Mouse (Mus musculus): ENCODE measurements at regions not wholly inside any gene's neighbourhood (a gene's known extent, or its start where the extent isn't known, plus 50 kb on each side); places are given as distances from the start of the nearest gene placed in this dataset.
"Not testable (repeated sequence)": the region's sequence is repeated elsewhere in the genome, so short reads cannot be mapped to it uniquely, and the experiment has no call there.

- in situ Hi-C loops (cut with MboI, MseI), result loop anchor here (10.0 kb wide), 1 partner anchor 616 kb away; no protein-coding TSS in a partner anchor
Observed at GRCm38 (mm10) chr10:57000892-57001722, 485.1 kb upstream of the Hsf2 start.

- in situ Hi-C loops (cut with MboI, MseI), result loop anchor here (10.0 kb wide), 1 partner anchor 617 kb away; no protein-coding TSS in a partner anchor
Observed at GRCm38 (mm10) chr10:57001723-57002110, 484.5 kb upstream of the Hsf2 start.

DNA sequence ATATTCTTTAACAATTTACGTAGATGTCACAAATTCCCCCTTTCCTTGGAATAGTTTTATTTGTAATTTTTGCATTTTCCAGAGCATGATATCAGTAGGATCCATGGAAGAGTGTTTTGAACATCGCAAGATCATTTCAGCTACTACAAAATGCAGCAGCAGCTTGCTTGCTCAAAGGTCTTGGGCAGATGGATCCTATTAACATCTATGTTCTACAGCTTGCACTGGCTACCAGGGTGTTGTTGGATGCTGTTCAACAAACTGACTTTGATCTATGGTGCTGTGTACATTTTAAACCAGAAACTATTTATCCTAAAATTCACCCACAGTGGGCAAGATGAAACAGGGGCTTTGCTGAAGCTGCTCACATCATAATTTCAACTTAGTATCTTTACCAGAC lies 448.5 kb upstream of the Hsf2 start:
- in situ Hi-C loops (cut with MboI, MseI), result no loop called here

- in situ Hi-C loops (cut with MboI, MseI), result no loop called here
Observed at GRCm38 (mm10) chr10:57040201-57040600, 446.0 kb upstream of the Hsf2 start.

GRCm38 (mm10) chr10:57046021-57046420 lies 440.2 kb upstream of the Hsf2 start:
- in situ Hi-C loops (cut with MboI, MseI), result no loop called here

- in situ Hi-C loops (cut with MboI, MseI), result no loop called here
Observed at GRCm38 (mm10) chr10:57046891-57047290, 439.3 kb upstream of the Hsf2 start.

GRCm38 (mm10) chr10:57047719-57048118 lies 438.5 kb upstream of the Hsf2 start:
- in situ Hi-C loops (cut with MboI, MseI), result no loop called here

- in situ Hi-C loops (cut with MboI, MseI), result not testable (repeated sequence)
Observed at GRCm38 (mm10) chr10:57053375-57053774, 432.8 kb upstream of the Hsf2 start.

DNA sequence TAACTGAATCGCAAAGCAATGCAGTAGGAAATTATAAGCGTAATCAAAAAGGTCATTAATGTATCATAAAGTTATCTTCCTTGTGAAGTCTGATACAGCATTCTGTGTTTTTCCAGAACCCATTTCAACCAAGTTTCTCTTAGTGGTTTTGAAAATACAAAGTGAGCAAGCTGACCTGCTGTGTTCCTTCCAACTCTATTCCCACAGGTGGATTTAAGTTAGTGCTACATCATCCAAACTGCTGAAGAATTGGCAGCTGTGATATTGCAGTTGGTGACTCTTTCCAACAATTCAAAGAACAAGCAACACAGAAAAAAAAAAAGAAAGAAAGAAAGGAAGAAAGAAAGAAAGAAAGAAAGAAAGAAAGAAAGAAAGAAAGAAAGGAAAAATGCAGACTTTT lies 396.1 kb upstream of the Hsf2 start:
- in situ Hi-C loops (cut with MboI, MseI), result no loop called here

DNA sequence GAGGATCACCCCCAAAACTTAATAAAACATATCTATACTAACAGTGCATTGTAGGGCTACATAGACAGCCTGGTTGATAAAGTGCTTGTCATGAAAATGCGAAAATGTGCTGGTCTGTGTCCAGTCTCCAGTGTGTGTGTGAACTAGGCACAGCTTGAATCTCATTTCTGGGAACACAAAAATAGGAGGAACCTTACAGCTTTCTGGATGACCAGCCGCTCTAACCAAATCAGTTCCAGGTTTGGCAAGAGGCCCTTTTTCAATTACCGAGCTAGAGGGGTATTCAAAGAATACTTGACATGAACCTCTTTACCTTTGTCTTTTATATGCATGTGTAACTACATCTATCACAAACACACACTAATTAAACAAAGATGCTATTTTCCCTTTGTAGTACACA lies 390.3 kb upstream of the Hsf2 start:
- in situ Hi-C loops (cut with MboI, MseI), result no loop called here

DNA sequence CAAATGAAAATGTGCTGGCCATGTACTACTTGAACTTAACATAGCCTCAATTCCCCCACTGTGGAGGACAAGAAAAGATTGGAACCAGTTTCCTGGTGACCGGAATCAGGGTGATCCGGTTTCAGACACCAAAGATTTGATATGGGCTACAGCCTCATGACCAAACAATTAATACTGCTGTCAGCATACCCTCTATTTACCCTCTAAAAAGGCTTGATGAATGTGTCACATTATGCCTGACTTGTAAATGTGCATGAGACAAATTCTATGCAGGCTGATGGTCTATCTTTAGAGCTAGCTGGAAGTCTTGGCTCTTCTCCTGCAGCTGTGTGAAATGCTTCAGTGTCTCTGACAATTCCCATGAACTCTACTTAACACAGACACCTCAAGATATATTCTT lies 372.8 kb upstream of the Hsf2 start:
- in situ Hi-C loops (cut with MboI, MseI), result no loop called here

- in situ Hi-C loops (cut with MboI, MseI), result no loop called here
Observed at GRCm38 (mm10) chr10:57114696-57115271, 371.4 kb upstream of the Hsf2 start.

- in situ Hi-C loops (cut with MboI, MseI), result no loop called here
Observed at GRCm38 (mm10) chr10:57121514-57121913, 364.7 kb upstream of the Hsf2 start.

- in situ Hi-C loops (cut with MboI, MseI), result no loop called here
Observed at GRCm38 (mm10) chr10:57127185-57127584, 359.0 kb upstream of the Hsf2 start.

GRCm38 (mm10) chr10:57156426-57156825 lies 329.8 kb upstream of the Hsf2 start:
- in situ Hi-C loops (cut with MboI, MseI), result no loop called here

DNA sequence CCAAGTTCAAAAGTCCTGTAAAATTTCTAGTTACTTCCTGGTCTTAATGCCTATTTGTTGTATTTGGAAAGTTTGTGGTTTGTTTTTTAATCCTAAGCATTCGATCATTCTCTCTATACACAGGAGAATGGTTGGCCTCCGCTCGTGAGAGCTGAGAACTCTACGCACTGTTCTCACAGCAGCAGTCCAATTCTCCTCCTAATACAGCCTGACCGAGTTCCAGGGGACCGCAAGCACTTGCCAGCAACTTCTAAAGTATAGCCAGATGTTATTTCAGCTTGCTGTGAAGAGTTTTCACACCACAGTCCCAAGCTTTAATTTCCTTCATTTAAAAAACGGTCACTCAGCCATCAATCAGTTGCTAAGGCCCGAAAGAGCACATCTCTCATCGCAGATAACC lies 329.3 kb upstream of the Hsf2 start:
- in situ Hi-C loops (cut with MboI, MseI), result no loop called here

DNA sequence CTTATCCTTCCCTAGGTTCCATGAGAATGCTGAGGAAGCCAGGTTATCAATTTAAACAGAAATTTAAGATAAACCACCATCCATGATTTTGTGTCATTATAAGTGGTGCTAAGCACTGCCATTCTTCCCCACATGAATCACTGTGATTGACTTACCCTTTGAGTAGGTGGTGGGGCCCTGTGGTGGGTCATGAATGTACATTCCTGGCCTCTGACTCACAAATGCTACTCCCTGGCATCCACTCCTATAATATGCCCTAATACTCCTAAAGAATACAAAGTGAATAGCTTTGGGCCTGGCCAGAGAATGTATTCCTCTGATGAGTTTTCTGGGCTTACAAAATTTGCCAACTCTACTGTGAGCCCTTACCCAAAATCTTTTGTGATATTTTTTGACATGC lies 325.6 kb upstream of the Hsf2 start:
- in situ Hi-C loops (cut with MboI, MseI), result no loop called here

GRCm38 (mm10) chr10:57163359-57163758 lies 322.8 kb upstream of the Hsf2 start:
- in situ Hi-C loops (cut with MboI, MseI), result no loop called here

GRCm38 (mm10) chr10:57183560-57183959 lies 302.6 kb upstream of the Hsf2 start:
- in situ Hi-C loops (cut with MboI, MseI), result no loop called here

GRCm38 (mm10) chr10:57210701-57211100 lies 275.5 kb upstream of the Hsf2 start:
- in situ Hi-C loops (cut with MboI, MseI), result loop anchor here (25.0 kb wide), 1 partner anchor 1002 kb away; the partner anchor contains the start of gene AW822073

GRCm38 (mm10) chr10:57231117-57231516 lies 255.1 kb upstream of the Hsf2 start:
- in situ Hi-C loops (cut with MboI, MseI), result no loop called here

DNA sequence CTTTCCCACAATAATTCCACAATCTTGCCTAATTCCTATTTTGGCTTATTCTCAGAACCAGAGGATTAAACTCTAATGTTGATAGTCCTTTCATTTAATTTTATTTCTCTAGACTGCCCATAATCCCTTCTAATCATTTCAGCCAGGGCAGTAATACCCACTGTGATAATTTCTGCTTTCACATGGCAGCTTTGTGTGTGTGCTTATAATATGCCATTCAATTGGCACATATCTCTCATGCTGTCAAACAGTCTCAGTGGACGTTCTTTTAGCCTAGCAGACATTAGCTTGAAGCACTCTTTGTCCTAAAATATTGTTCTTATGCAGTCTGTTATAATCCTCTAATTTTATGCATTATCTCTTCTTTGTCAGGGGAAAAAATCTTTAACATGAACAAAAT lies 205.0 kb upstream of the Hsf2 start:
- in situ Hi-C loops (cut with MboI, MseI), result no loop called here

DNA sequence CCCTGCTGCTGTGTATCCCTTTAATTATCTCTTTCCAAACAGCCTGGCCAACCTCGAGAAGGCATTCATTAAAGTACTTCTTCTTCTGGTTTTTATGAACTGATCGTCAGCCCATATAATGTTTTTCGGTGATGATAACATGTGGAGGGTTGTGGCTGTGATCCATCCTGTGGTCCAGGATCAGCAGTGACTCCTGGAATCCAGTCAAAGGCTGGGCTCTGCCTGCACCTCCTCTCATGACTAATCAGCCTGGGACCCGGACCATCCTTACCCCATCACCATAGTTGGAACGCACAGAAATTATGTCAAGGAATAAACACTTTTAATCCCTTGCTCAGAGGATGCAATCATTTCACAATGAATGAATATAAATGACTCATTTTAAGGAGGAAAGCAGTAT lies 203.3 kb upstream of the Hsf2 start:
- in situ Hi-C loops (cut with MboI, MseI), result no loop called here

Data from T-helper 2 cell (primary cell).